Mouse (Mus musculus) testis, postnatal 14 days (tissue): ENCODE results near the gene Trmt44.

Source experiments
- DNase-seq: peaks from one replicate; pipeline ENCODE4 v3.0.0; 2021; ENCODE audit warnings: low spot score

Trmt44 gene

GRCm38 (mm10) chr5:35541059-35541790 is 33.6 kb downstream of the Trmt44 start:
- peak; percentile 70 for DNase-seq

DNA sequence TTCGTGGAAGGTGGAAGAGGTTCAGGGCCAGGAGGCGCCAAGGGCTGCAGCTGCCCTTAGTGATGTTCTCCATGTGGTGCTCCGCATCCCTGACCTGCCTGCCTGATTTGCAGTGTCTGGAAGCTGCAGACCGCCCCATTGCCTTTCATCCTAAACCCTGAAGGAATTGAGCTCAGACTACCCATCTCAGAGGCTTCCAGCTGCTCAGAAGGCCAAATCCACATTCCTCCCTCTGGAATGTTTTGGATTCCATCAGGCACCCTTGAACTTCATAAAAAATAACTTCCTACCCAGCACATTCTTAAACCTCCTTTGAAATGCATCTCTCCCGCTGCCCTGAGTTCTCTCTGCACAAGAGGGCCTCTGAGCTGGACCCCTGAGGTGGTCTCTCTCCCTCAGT is 34.3 kb downstream of the Trmt44 start:
- no peak for DNase-seq

- no peak for DNase-seq
Measured at GRCm38 (mm10) chr5:35539576-35539975, 35.3 kb downstream of the Trmt44 start.

DNA sequence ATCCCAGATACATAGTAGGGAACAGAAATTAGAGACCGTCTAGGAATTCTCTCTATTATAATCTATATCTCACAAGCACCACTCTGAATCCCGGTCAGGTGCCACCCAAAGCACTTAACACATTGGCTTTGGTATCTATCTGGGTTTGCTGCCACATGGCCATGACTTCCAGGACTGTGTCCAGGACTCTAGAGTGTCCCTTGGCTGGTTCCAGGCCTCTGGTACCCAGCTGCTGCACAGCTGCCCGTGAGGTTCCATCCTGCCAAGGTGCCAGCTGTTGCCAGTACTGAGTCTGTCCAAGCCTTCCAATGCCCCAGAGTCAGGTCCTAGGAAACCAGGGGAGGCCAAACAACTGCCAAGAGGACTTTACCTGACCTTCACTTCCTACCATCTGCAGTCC is 36.8 kb downstream of the Trmt44 start:
- no peak for DNase-seq

DNA sequence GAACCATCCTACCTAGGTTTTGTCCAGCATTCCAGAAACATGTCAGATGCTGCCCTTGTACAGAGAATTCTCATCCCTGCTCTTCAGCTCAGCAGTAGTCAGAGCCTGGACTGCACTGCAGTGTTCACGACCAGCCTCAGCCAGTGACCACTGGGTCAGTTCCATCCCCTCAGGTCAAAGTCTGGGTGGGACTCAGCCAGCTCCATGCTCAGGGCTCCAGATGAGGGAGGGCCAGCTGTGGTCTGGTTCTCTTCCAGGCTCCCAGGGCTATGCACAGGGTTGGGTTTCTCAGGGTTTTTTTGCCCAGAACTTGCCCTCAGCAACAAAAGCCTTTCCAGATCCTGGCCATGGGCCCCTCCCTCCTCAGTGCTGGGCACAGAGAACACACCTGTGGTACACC is 37.4 kb downstream of the Trmt44 start:
- DNase-seq, result no peak

DNA sequence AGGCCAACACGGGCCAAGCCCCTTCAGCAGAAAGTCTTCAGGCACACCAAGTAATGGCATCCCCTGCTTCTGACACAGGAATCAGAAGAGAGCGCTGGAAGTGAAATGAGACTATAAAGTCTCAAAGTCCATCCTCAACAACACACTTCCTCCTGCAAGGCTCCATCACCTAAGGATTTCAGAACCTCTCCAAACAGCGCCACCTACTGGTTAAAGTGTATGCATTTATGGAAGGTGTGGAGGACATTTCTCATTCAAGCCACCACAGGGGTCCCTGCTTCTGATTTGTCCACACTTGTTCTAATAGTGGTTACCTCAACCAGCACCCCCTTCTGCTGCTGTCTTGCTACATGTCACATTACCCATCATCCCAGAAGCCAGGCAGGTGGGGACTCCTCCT is 38.6 kb downstream of the Trmt44 start:
- no peak for DNase-seq

GRCm38 (mm10) chr5:35531586-35531985 is 43.3 kb downstream of the Trmt44 start:
- DNase-seq, result no peak

- no peak for DNase-seq
Measured at GRCm38 (mm10) chr5:35530442-35530841, 44.4 kb downstream of the Trmt44 start.

DNA sequence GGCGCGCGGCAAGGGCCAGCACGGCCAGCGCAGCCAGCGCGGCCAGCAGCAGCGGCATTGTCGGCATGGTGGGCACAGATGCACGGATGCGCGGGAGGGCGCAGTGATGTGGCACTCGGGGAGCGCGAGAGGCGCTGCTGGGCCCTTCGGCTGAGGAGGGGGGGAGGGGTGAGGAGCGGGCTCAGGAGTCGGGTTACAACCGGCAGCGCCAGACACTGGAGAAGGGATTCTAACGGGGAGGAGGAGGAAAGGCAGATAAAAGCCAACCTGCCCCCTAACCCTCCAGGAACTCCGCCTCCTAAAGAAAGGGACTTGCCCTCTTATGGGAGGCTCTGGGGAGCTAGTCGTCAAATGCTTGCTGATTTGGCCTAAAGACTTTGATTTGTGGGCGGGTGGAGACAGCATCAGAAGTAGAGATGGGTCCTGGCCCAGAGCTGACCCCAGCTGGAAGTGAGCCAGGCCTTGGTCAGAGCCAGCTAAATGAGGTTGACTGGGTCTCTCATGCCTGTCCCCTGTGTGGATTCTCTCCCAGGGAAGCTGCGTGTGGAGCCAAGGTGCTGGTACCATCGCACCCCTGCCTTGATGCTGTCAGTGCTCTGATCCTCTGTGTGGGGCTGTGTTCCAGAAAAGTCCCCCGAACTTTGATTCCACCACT is 49.3 kb downstream of the Trmt44 start, which contains the start of gene Cpz:
Cpz (minus strand) TSS at position 230 of the 655 bp plus-strand sequence.
- DNase-seq, result peak; percentile 29

GRCm38 (mm10) chr5:35524381-35524780 is 50.5 kb downstream of the Trmt44 start:
- DNase-seq, result no peak

- peak; percentile 33 for DNase-seq
Measured at GRCm38 (mm10) chr5:35523735-35524134, 51.1 kb downstream of the Trmt44 start.

DNA sequence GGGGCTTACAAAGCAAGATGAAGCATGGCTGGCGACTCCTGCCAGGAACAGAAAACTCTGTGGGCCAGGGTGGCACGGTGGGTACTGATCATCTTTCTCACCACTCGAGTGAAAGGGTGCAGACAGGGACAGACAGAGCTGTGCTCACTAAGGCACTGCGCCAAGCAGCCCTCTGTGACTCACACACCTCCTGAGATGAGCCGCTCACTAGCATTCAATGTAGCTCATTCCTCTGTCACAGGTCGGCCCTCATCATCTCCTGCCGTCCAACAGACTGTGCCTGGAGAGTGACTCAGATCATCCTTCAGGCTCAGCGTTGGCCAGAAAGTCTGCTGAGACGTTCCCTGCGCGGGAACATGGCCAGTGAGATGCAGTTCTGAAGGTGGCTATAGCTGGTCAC is 58.1 kb downstream of the Trmt44 start:
- no peak for DNase-seq

DNA sequence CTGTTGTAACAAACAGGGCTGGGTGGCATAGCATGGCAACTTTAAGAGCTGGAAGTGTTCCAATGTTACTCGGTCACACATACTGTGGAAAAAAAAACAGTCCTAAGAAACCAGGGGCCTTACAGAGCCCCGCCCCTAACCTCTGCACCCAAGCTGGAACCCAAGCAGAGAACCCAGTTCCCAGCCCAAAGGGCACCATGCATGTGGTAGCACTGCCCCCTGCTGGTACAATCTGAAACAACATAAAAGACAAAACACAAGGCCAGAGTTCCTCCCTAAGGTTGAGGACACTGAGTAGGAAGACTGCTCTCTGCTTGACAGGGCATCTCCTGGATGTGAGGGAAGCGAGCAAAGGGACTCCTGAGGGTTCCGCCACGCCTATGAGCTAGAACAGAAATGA is 64.3 kb downstream of the Trmt44 start:
- DNase-seq, result peak; percentile 38
